Mouse (Mus musculus) megakaryocyte, embryonic 14.5 days (primary cell): ENCODE data around the gene Ap3b1. TPM values are rescaled to one million over a fixed set of nuclear protein-coding genes. Genes with fewer than 3 reads are reported as not detected.
A peak's percentile ranks its signal among the peaks of the same experiment; 100 is the strongest.
"Not testable (repeated sequence)": the region's sequence is repeated elsewhere in the genome, so short reads cannot be mapped to it uniquely, and the experiment has no call there.

Experiments
- H3K27me3 ChIP-seq: replicated peaks from 2 replicates; pipeline ENCODE3; 2012; ENCODE audit warnings: inconsistent platforms
- H3K36me3 ChIP-seq: replicated peaks from 2 replicates; pipeline ENCODE3; 2012; ENCODE audit warnings: low read length, inconsistent platforms, mixed read lengths
- H3K4me1 ChIP-seq: 2 replicates; pipeline ENCODE4 v1.6.1; 2012; ENCODE audit warnings: inconsistent platforms
- H3K4me3 ChIP-seq: replicated peaks from 2 replicates; pipeline ENCODE3; 2012; ENCODE audit warnings: moderate library complexity, mild to moderate bottlenecking, inconsistent platforms
- H3K9me3 ChIP-seq: 2 replicates; pipeline ENCODE4 v1.6.1; 2012; ENCODE audit warnings: inconsistent platforms
- FLI1 ChIP-seq: IDR thresholded peaks from 2 replicates; pipeline ENCODE4 v1.6.1; 2012; ENCODE audit warnings: low read length, inconsistent platforms, mixed read lengths
- GATA1 ChIP-seq: IDR thresholded peaks from 3 replicates; pipeline ENCODE4 v1.6.1; 2012; ENCODE audit warnings: mixed read lengths, low read length, inconsistent platforms, borderline replicate concordance
- polyA plus RNA-seq: library from polyadenylated mRNA; stranded (reverse); fragments of >175 nt; gene quantifications from 2 replicates; pipeline ENCODE4 v1.2.3, GENCODE M21; 2012; ENCODE audit warnings: low replicate concordance; ENCODE audit not compliant: insufficient read depth

Gene Ap3b1
- polyA plus RNA-seq, 1 experiment: 19.0 TPM

DNA sequence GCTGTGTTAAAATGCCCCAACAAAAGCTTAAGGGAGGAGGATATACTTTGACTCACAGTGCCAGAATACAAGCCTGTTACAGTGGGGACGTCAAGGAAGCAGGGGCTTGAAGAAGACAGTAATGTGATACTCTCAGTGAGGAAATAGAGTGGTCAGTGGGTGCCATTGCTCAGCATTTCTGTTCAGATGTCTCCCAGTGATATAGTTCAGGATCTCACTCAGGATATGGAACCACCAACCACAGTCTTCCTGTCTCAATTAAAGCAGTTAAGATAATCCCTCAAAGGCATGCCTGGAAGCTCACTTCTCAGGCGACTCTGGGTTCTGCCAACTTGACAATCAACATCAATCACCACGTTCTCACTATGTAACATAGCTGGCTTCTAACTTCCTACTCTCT, 4.2 kb upstream of the Ap3b1 start:
- peaks cover 20% of the 10 kb centered on the region for H3K4me1 ChIP-seq
- H3K9me3 ChIP-seq: peaks cover 5% of the 10 kb centered on the region
- TF ChIP-seq FLI1 (peak; percentile 55; the same call in 1 of the 2 replicates), GATA1 (peak; percentile 82; the same call in 1 of the 3 replicates)
- peaks cover 6% of the 10 kb centered on the region for H3K36me3 ChIP-seq
- peak overlapping the region; percentile 42 for H3K4me3 ChIP-seq
- no peaks in the 10 kb centered on the region for H3K27me3 ChIP-seq

DNA sequence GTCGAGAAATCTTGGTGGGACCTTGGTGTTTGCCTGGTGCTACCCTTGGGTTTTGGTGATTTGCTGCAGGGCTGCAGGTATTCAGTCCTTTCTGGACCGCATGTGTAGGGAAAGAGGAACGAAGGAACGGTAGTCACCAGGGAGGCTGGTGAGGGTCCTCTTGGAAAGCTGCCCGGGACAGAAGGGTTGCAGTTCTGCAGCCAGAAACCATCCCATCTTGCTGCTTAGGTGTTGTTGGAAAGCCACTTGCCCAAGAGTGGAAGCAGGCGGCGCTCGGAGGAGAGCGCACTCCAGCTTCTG, 709 bp upstream of the Ap3b1 start:
- Histone ChIP-seq H3K36me3 (peaks cover 33% of the 10 kb centered on the region), H3K4me3 (peak overlapping the region; percentile 99)
- TF ChIP-seq FLI1: no peak

DNA sequence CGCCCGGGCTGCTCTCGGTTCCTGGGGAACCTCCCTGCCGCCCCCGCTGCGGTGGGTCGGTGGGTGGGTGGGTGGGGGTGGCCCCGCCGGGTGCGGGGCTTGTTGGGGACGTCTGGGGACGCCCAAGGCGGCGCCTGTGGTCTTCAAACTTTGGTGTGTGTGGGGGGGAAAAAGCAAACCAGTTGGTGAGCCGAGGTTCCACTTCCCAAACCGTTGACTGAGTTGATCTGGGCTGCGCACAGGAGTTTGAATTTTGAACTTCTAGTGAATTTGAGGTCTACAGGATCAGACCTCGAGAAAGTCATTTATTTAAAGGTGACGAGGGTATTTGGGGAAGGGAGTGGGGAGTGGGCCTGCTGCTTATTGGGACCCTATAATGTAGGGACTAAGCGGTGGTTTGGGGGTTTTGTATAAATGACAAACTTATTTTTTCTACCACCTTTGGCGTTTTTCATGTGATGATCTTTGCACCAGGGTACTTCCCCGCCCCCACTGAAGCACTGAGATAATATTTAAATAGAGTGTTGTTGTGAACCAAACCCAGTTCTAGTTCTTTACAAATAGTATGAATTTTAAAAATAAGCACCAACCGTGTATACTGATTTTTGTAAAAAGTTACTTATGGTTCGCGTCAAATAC, 641 bp downstream of the Ap3b1 start:
- Histone ChIP-seq H3K4me3 (peak overlapping the region; percentile 99), H3K36me3 (peaks cover 41% of the 10 kb centered on the region), H3K9me3 (peaks cover 5% of the 10 kb centered on the region), H3K27me3 (no peaks in the 10 kb centered on the region), H3K4me1 (peaks cover 52% of the 10 kb centered on the region)
- no peak for TF ChIP-seq FLI1

More for the DNA sequence above, 709 bp upstream of the Ap3b1 start:
- Histone ChIP-seq H3K4me1 (peaks cover 45% of the 10 kb centered on the region), H3K9me3 (peaks cover 5% of the 10 kb centered on the region), H3K27me3 (no peaks in the 10 kb centered on the region)

DNA sequence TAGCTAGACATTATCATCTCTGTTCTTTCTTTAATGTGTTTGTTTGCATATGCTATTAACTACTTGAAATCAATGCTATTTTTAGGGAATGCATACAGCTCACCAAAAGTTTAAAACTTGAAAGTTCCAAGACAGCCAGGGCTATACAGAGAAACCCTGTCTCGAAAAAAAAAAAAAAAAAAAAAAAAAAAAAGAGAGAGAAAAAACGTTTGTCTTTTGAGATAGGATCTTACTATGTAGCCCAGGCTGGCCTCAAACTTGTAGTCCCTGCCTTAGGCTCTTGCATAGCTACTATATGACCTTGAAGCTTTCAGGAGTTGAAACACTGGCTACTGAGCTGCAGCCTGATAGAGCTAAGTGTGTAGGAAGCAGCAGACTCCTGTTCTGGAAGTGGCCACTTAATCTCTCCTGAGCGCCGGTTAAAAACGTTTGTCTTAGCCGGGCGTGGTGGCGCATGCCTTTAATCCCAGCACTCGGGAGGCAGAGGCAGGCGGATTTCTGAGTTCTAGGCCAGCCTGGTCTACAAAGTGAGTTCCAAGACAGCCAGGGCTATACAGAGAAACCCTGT, 2.3 kb downstream of the Ap3b1 start:
- Histone ChIP-seq H3K36me3 (peaks cover 55% of the 10 kb centered on the region), H3K4me1 (peaks cover 58% of the 10 kb centered on the region)
- H3K27me3 ChIP-seq, H3K4me3 ChIP-seq, H3K9me3 ChIP-seq: not testable (repeated sequence)

DNA sequence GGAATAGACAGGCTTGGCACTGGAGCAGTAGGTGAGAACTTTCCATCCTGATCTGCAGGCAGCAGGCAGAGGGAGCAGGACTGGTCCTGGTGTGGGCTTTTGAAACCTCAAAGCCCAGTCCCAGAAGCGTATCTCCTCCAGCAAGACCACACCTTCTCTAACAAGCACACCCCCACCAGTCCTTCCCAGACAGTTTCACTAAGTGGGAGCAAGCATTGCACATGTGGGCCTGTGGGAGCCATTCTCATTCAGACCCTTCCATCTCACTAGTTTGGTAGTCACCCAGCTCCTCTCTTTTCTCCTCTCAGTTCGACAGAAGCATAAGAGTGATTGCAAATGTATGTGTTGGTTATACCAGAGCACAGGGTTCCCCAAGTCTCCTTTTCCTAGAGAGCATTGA, 5.6 kb downstream of the Ap3b1 start:
- Histone ChIP-seq H3K4me1 (peaks cover 78% of the 10 kb centered on the region), H3K27me3 (no peaks in the 10 kb centered on the region), H3K36me3 (peaks cover 74% of the 10 kb centered on the region), H3K9me3 (no peaks in the 10 kb centered on the region), H3K4me3 (peak overlapping the region; percentile 55)
- TF ChIP-seq FLI1: no peak
- no peak for TF ChIP-seq GATA1

DNA sequence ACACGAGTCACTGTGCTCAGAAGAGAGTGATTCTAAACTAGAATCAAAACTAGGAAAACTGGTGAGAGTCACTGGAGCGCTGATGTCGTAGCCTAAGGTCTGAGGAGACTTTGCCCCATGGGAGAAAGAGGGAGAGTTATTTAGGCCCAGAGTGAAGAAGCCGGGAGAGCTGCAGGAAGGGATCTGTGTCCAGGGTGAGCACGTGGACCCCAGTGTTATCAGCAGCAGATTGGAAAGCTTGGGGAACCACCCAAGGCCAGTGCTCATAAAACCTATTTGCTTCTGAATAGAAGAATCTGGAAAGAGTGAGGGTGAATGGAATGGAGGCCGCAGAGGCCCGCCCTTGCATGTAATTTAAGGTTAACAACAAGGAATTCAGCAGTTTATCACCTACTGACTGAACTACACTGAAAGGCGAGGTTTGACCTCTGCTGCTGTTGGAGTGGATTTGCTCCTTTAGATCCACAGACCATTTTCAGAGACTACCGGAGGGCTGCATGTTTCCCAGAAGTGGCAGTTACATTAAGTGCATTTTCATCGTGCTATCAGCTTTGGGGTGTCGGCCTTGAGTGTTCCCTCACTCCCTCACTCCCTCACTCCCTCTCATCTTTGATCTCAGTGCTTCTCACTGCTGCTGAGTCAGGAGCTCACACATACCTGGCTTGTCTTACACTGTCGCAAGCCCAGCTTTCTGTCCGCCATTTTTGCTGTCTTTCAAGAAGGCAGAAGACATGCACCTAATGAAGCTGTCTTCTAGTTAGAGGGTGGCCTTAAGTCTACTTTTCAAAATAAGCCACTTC, 6.5 kb downstream of the Ap3b1 start:
- no peaks in the 10 kb centered on the region for H3K27me3 ChIP-seq
- no peaks in the 10 kb centered on the region for H3K9me3 ChIP-seq
- H3K4me1 ChIP-seq: peaks cover 72% of the 10 kb centered on the region
- peak overlapping the region; percentile 72 for H3K4me3 ChIP-seq
- H3K36me3 ChIP-seq: peaks cover 79% of the 10 kb centered on the region
- TF ChIP-seq GATA1: no peak

DNA sequence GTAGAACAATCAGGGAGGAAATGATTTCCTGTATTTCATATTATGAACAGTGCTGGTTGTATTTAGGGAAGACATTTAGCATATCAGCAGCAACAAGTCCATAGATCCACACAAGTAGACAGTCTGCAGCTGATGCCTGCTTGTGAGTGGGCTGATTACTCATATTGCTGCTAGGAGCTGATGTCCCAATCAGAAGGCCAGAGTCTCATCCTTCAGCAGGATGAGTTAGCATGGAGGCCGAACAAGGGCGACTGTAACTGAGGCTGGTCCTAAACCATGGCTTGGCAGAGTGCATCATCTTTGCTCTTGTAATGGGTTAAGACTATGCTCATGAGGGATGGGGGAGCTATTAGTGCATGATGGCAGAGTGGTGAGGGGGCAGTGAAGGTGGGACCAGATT, 9.1 kb downstream of the Ap3b1 start:
- Histone ChIP-seq H3K27me3 (no peaks in the 10 kb centered on the region), H3K9me3 (no peaks in the 10 kb centered on the region), H3K4me1 (peaks cover 74% of the 10 kb centered on the region), H3K36me3 (peaks cover 81% of the 10 kb centered on the region), H3K4me3 (no peak overlapping the region)
- TF ChIP-seq GATA1 (no peak), FLI1 (no peak)

DNA sequence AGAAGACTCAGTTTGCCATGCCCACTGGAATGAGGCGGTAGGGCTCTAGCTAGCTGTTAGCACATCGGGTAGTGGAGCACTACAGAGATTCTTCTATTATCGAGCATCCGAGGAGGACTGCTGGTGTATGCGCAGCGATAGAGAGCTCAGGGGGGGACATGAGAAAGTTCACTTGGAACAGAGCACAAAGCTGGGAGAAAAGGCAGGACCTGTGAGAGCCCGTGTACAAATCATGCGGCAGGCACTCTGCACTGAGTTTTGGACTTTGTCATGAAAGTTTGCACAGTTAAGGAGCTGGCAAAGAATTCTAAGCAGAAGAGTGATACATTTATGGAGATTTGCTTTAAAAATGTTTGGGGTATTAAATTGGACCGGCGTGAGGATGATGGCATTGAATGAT, 11.8 kb downstream of the Ap3b1 start:
- Histone ChIP-seq H3K4me1 (peaks cover 61% of the 10 kb centered on the region), H3K27me3 (no peaks in the 10 kb centered on the region), H3K9me3 (no peaks in the 10 kb centered on the region), H3K4me3 (no peak overlapping the region), H3K36me3 (peaks cover 81% of the 10 kb centered on the region)
- TF ChIP-seq FLI1 (no peak), GATA1 (no peak)

DNA sequence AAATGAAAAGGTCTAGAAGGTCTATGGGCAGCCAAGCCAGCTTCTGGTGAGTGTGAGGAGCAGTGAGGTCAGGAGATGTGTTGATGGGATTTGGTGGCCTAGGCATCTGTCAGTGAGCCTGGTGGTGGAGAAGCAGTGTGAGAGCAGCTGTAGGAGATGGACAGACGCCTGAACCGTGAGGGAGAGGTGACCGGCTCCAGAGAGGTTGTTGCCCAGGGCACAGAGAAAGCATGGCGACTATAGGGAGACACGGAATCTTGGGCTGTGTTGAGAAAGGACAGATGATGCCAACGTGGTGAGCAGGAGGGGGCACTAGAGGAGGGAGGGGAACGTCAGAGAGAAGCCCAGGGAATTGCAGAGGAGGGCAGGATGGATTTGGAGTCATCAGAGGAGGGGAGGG, 13.3 kb downstream of the Ap3b1 start:
- TF ChIP-seq GATA1 (no peak), FLI1 (no peak)
- no peak overlapping the region for H3K4me3 ChIP-seq
- peaks cover 79% of the 10 kb centered on the region for H3K36me3 ChIP-seq
- H3K27me3 ChIP-seq: no peaks in the 10 kb centered on the region
- H3K4me1 ChIP-seq: peaks cover 50% of the 10 kb centered on the region
- no peaks in the 10 kb centered on the region for H3K9me3 ChIP-seq

DNA sequence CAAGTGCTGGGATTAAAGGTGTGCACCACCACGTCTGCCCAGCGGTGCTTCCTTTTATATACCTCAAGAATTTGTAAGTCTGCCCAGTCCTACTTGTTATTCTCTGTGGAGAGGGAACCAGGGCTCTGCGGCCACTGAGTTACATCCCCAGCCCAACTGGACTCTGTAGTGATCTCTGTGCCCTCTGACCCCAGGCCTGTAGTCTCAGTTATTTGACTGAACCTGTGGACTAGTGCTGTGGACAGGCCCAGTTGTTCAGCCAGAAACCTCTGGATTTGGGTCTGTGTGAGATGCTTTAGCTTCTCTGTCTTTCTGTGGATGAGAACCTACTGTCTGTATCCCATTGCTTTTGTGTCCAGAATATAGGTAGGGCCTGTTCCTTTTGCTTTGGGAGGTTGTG, 15.4 kb downstream of the Ap3b1 start:
- no peaks in the 10 kb centered on the region for H3K27me3 ChIP-seq
- H3K9me3 ChIP-seq: no peaks in the 10 kb centered on the region
- peaks cover 80% of the 10 kb centered on the region for H3K36me3 ChIP-seq
- peaks cover 45% of the 10 kb centered on the region for H3K4me1 ChIP-seq
- no peak for TF ChIP-seq FLI1
- no peak for TF ChIP-seq GATA1
- no peak overlapping the region for H3K4me3 ChIP-seq
